Mouse (Mus musculus) macrophage (primary cell): ENCODE data around the gene Cuta. TPM values are rescaled to one million over a fixed set of nuclear protein-coding genes. Genes with fewer than 3 reads are reported as not detected.
A peak's percentile ranks its signal among the peaks of the same experiment; 100 is the strongest.
"Not testable (repeated sequence)": the region's sequence is repeated elsewhere in the genome, so short reads cannot be mapped to it uniquely, and the experiment has no call there.

Experiments used
- H3K27ac ChIP-seq: fragments of 350-480 bp; formaldehyde crosslinking; 2 replicates; pipeline ENCODE4 v1.9.0; 2021
- H3K36me3 ChIP-seq: fragments of 350-480 bp; formaldehyde crosslinking; 2 replicates; pipeline ENCODE4 v1.9.0; 2021; ENCODE audit errors: inconsistent target
- H3K4me3 ChIP-seq: fragments of 350-480 bp; formaldehyde crosslinking; 2 replicates; pipeline ENCODE4 v1.9.0; 2021; ENCODE audit errors: inconsistent target
- H3K79me2 ChIP-seq: fragments of 350-480 bp; formaldehyde crosslinking; 2 replicates; pipeline ENCODE4 v1.9.0; 2021; ENCODE audit errors: inconsistent target
- WGBS: methylation state at CpG from one replicate; pipeline ENCODE4 v1.1.7; 2026; ENCODE audit warnings: inconsistent platforms; ENCODE audit not compliant: missing documents; 5-methylcytosine and 5-hydroxymethylcytosine counted together
- polyA plus RNA-seq: library from polyadenylated mRNA; stranded (reverse); fragments of 250-400 nt; gene quantifications from 3 replicates; pipeline ENCODE4 v1.2.4, GENCODE M21; 2018; ENCODE audit warnings: inconsistent platforms

Cuta gene
- polyA plus RNA-seq, 1 experiment from 2014 or later, result 40.7 TPM

- H3K79me2 ChIP-seq, result peaks cover 35% of the 10 kb centered on the region
- H3K4me3 ChIP-seq, result no peak overlapping the region
- no peak overlapping the region for H3K27ac ChIP-seq
- H3K36me3 ChIP-seq, result peaks cover 8% of the 10 kb centered on the region; the same call in 1 of the 2 replicates
- 87% methylated on average over 12 of the region's 12 CpGs for WGBS
Measured at GRCm38 (mm10) chr17:26936453-26936852, 2.9 kb downstream of the Cuta start.

- peaks cover 35% of the 10 kb centered on the region for H3K79me2 ChIP-seq
- no peak overlapping the region for H3K27ac ChIP-seq
- no peak overlapping the region for H3K4me3 ChIP-seq
- 100% methylated on average over 9 of the region's 9 CpGs for WGBS
- peaks cover 8% of the 10 kb centered on the region; the same call in 1 of the 2 replicates for H3K36me3 ChIP-seq
Measured at GRCm38 (mm10) chr17:26935027-26935426, 4.3 kb downstream of the Cuta start.

- Histone ChIP-seq H3K4me3 (peak overlapping the region; percentile 62), H3K36me3 (peaks cover 8% of the 10 kb centered on the region; the same call in 1 of the 2 replicates), H3K79me2 (peaks cover 35% of the 10 kb centered on the region), H3K27ac (no peak overlapping the region)
- WGBS, result 81% methylated on average over 15 of the region's 16 CpGs
Measured at GRCm38 (mm10) chr17:26933885-26934827, 5.2 kb downstream of the Cuta start.

GRCm38 (mm10) chr17:26933419-26933818 lies 6.0 kb downstream of the Cuta start:
- 3% methylated on average over 13 of the region's 13 CpGs for WGBS
- peaks cover 29% of the 10 kb centered on the region for H3K79me2 ChIP-seq
- H3K36me3 ChIP-seq, result peaks cover 11% of the 10 kb centered on the region; the same call in 1 of the 2 replicates
- H3K27ac ChIP-seq, result peak overlapping the region; percentile 52
- H3K4me3 ChIP-seq, result peak overlapping the region; percentile 62

DNA sequence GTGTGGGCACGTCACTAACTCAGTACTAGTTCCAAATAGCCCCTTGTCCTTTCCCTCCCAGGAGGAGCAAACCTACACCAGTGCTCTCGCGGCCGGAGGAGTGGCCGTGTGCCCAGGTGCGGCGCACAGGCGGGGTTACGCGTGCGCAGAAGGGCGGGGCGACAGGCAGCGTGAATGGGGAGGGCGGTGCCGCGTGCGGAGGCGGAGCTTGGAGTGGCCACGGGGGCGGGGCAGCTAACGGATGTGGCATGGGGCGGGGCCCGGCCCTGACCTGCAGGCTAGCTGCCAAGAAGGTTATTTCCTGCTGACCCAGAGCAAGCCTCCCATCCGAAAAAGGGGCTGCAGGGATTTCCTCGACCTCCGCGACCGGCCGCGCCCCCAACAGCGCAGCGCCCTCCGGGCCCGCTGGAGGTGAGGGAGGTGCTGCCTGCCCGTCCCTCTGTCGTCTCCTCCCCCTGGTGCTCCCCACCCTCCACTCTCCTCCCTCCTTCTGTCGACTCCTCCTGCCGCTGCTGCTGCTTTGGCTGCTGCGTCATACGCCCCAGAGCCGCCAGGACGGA lies 6.5 kb downstream of the Cuta start, which contains the start of gene Phf1:
Phf1 (plus strand) TSS at position 214 of the 560 bp plus-strand sequence.
- 2% methylated on average over 42 of the region's 43 CpGs for WGBS
- Histone ChIP-seq H3K27ac (peak within 1 kb of the TSS; percentile 52), H3K79me2 (peaks cover 24% of the 10 kb centered on the region), H3K36me3 (peaks cover 11% of the 10 kb centered on the region; the same call in 1 of the 2 replicates), H3K4me3 (peak within 1 kb of the TSS; percentile 62)

DNA sequence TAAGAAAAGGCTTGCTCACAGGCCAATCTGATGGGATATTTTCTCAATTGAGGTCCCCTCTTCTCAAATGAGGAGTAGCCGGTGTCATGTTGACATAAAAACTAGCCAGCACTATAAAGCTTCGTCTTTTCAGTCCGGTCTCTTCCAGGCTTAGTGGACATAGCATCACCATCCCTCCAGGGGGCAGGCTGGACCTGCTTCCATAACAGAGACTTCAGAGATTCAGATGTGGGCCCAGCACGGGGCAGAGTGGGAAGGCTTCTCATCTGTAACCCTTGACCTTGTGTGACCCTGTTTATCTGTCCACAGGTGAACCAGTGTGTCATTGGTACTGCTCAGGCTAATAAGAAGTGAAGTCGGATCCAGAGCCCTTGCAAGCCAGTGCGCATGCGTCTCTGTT lies 7.6 kb downstream of the Cuta start:
- not testable (repeated sequence) for H3K27ac ChIP-seq, H3K4me3 ChIP-seq
- 74% methylated on average over 7 of the region's 7 CpGs for WGBS
- Histone ChIP-seq H3K36me3 (peaks cover 11% of the 10 kb centered on the region; the same call in 1 of the 2 replicates), H3K79me2 (peaks cover 13% of the 10 kb centered on the region; the same call in 1 of the 2 replicates)

DNA sequence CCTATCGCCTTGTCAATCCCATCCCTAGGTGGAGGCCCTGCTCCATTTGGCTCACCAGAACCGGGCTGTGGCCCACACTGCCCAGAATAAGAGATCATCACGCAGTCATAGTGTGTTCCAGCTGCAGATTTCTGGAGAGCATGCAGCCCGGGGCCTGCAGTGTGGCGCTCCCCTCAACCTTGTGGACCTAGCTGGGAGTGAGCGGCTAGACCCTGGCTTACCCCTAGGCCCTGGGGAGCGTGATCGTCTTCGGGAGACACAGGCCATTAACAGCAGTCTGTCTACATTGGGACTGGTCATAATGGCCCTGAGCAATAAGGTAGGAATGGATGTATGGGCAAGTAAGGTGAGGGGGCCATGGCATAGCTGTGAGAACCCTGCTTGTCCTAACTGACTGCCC lies 14.0 kb downstream of the Cuta start:
- H3K27ac ChIP-seq, H3K79me2 ChIP-seq, H3K36me3 ChIP-seq, H3K4me3 ChIP-seq: not testable (repeated sequence)
- 96% methylated on average over 9 of the region's 9 CpGs for WGBS

DNA sequence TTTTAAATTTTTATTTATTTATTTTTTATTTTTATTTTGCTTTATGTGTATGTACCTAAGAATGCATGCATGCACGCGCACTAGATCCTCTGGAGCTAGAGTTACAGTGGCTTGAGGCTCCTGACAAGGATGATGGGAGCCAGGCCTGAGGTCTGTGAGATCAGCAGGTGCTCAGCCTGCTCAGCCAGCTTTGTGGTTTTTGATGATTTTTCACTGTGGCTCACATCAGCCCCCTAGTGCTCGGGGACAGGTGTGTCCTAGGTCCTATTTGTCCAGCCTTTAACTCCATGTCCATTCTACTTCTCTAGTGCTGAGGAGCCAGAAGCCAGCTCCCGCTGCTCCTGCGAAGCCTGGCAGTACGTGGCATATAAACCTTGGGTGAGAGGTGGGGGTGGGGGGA lies 17.0 kb downstream of the Cuta start:
- 97% methylated on average over 5 of the region's 6 CpGs for WGBS
- H3K79me2 ChIP-seq, result peaks cover 33% of the 10 kb centered on the region
- H3K36me3 ChIP-seq, H3K4me3 ChIP-seq, H3K27ac ChIP-seq: not testable (repeated sequence)

DNA sequence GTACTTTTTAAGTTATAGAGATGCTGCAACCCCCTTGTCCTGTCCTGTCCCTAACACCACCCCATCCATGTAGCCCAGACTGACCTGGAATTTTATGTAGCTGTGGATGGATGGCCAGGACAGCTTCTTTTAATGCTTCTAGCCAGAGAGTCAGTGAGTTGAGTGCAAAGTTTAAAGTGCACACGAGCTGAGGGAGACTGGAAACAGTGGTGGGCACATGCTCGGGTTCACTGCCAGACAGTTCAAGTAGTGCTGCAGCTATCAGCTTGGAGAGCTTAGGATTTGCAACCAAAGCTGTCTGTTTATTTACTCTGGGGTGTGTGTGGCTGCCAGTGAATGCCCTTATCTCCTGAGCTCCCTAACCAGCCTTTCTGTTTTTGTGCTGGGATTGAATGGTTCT lies 19.9 kb downstream of the Cuta start:
- H3K36me3 ChIP-seq, H3K4me3 ChIP-seq, H3K27ac ChIP-seq: not testable (repeated sequence)
- 81% methylated on average over 2 of the region's 2 CpGs for WGBS
- H3K79me2 ChIP-seq, result peaks cover 34% of the 10 kb centered on the region

DNA sequence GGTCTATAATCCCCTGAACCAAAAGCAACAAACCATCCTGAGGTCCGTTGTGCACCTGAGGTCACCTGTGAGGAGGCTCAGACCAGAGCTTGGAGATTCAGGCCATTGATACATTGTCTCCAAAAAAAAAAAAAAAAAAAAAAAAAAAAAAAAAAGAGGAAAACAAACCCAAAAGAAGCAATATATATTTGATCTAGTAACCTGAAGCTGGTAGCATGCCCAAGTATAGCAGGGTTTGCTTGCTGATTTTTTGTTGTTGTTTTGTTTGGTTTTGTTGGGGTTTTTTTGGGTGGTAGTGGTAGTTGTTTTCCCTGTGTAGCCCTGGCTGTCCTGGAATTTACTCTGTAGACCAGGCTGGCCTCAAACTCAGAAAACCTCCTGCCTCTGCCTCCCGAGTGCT lies 21.0 kb downstream of the Cuta start:
- 100% methylated on average over 1 of the region's 2 CpGs for WGBS
- H3K79me2 ChIP-seq, result peaks cover 34% of the 10 kb centered on the region
- H3K36me3 ChIP-seq, result no peaks in the 10 kb centered on the region
- H3K27ac ChIP-seq, result no peak overlapping the region
- H3K4me3 ChIP-seq, result peak overlapping the region; percentile 61

DNA sequence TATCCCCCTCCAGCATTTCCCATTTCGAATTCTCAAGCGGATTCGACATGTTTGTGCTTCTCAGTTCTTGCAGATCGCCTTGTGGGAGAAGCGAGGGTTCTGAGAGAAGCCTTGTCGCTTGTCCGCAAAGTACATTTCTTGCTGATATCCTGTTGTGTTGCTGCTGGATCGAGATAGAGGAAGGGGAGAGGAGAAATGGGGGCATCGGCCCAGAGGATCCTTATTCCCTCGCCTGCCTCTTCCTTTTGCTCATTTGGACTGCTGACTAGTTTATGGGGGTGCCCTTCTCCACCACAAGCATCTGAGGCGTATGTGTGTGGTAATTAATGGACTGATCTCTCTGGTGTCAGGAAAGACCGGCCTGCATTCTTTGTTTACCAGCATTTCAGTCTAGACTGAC lies 21.8 kb downstream of the Cuta start:
- H3K27ac ChIP-seq, result peak overlapping the region; percentile 35
- H3K36me3 ChIP-seq, result not testable (repeated sequence)
- peak overlapping the region; percentile 61 for H3K4me3 ChIP-seq
- H3K79me2 ChIP-seq, result peaks cover 34% of the 10 kb centered on the region
- 0% methylated on average over 7 of the region's 12 CpGs for WGBS

GRCm38 (mm10) chr17:26916711-26917482 lies 22.5 kb downstream of the Cuta start, which contains the start of gene Kifc5b:
Kifc5b (plus strand) TSS chr17:26917091.
- under 1% methylated on average over 52 of the region's 72 CpGs for WGBS
- H3K27ac ChIP-seq, result peak within 1 kb of the TSS; percentile 35
- peak within 1 kb of the TSS; percentile 61 for H3K4me3 ChIP-seq
- peaks cover 34% of the 10 kb centered on the region for H3K79me2 ChIP-seq
- H3K36me3 ChIP-seq, result no peaks in the 10 kb centered on the region

DNA sequence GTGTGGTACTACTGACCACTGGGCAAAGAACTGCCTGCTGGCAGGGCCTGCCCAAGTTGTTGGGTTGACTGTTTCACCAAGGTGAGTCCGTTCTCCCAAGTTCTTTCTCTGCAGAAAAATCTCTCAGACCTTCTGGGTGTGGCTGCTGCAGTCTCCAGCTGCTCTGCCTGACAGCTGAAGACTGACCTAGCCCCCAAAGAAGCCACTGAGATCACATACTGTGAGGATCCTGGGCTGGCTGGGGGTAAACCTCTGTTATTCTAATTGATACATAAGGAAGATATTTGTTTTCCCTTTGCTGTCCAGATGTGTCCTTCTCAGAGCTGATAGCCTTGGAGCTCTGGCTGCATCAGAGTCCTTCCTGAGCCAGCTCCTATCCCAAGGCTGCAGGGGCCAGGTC lies 24.1 kb downstream of the Cuta start:
- WGBS, result 88% methylated on average over 1 of the region's 1 CpGs
- H3K79me2 ChIP-seq, result peaks cover 29% of the 10 kb centered on the region
- H3K27ac ChIP-seq, result no peak overlapping the region
- H3K4me3 ChIP-seq, result no peak overlapping the region
- no peaks in the 10 kb centered on the region for H3K36me3 ChIP-seq

GRCm38 (mm10) chr17:26907506-26907905 lies 31.9 kb downstream of the Cuta start:
- H3K4me3 ChIP-seq, H3K36me3 ChIP-seq, H3K27ac ChIP-seq, H3K79me2 ChIP-seq: not testable (repeated sequence)
- whole genome bisulfite sequencing, result 96% methylated on average over 8 of the region's 15 CpGs
